Mouse (Mus musculus): ENCODE results near the gene Trappc2l. TPM values are rescaled to one million over a fixed set of nuclear protein-coding genes. Genes with fewer than 3 reads are reported as not detected.
"Not testable (repeated sequence)": the region's sequence is repeated elsewhere in the genome, so short reads cannot be mapped to it uniquely, and the experiment has no call there.

Gene Trappc2l
- polyA plus RNA-seq, 1 experiment: 302 TPM

DNA sequence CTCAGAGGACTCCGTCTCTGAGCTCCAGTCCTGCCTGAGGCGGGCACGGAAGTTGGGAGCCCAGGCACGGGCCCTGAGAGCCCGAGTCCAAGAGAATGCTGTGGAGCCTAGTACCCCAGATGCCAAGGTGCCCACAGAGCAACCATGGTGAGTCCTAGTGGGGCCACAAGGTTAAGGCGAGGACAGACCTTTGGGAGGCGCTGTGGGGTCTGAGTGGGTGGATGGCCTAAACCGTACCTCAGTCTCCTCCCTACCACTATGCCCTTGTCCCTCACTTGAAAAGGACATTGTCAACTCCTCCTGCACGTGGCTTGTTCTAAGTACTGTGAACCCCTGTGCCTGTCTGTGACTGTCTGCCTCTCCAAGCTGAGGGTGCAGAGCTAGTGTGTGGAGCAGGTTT lies 42.1 kb upstream of the Trappc2l start:
- 71% methylated on average over 9 of the region's 9 CpGs for WGBS
- Histone ChIP-seq H3K4me1 (ENCODE audit: control insufficient read depth, insufficient read depth, low read length) (peaks cover 8% of the 10 kb centered on the region), H3K27me3 (replicated peaks; ENCODE audit: control insufficient read depth, insufficient read depth, low read length) (no peaks in the 10 kb centered on the region), H3K27ac (ENCODE audit: insufficient read depth, low read depth, low read length) (no peak overlapping the region), H3K36me3 (ENCODE audit: control insufficient read depth, insufficient read depth, low read length) (no peaks in the 10 kb centered on the region), H3K4me3 (ENCODE audit: insufficient read depth, low read depth, low read length) (no peak overlapping the region)
- no peak for DNase-seq
- TF ChIP-seq POLR2A (IDR thresholded peaks at IDR 0.05; ENCODE audit: low read depth, low read length) (no peak), CTCF (conservative IDR thresholded peaks at IDR 0.05; ENCODE audit: insufficient read depth, insufficient read length, low read depth, low read length) (no peak)

DNA sequence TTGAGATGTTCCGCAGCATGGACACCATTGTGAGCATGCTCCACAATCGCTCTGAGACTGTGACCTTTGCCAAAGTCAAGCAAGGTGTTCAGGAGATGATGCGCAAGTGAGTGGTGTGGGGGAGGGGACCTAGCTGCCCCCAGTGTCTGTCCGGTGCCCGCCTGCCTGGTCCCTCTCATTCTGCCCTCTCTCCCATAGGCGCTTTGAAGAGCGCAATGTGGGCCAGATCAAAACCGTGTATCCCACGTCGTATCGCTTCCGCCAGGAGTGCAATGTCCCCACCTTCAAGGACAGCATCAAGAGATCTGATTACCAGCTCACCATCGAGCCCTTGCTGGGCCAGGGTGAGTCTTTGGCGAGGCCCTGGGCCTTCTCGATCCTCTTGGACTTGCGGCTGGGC lies 41.4 kb upstream of the Trappc2l start:
- DNase-seq: no peak
- H3K4me3 ChIP-seq (ENCODE audit: insufficient read depth, low read depth, low read length): no peak overlapping the region
- H3K4me1 ChIP-seq (ENCODE audit: control insufficient read depth, insufficient read depth, low read length): peaks cover 14% of the 10 kb centered on the region
- TF ChIP-seq CTCF (conservative IDR thresholded peaks at IDR 0.05; ENCODE audit: insufficient read depth, insufficient read length, low read depth, low read length): no peak
- TF ChIP-seq POLR2A (IDR thresholded peaks at IDR 0.05; ENCODE audit: low read depth, low read length): no peak
- no peak overlapping the region for H3K27ac ChIP-seq (ENCODE audit: insufficient read depth, low read depth, low read length)
- no peaks in the 10 kb centered on the region for H3K27me3 ChIP-seq (replicated peaks; ENCODE audit: control insufficient read depth, insufficient read depth, low read length)
- 95% methylated on average over 16 of the region's 16 CpGs for WGBS
- no peaks in the 10 kb centered on the region for H3K36me3 ChIP-seq (ENCODE audit: control insufficient read depth, insufficient read depth, low read length)

DNA sequence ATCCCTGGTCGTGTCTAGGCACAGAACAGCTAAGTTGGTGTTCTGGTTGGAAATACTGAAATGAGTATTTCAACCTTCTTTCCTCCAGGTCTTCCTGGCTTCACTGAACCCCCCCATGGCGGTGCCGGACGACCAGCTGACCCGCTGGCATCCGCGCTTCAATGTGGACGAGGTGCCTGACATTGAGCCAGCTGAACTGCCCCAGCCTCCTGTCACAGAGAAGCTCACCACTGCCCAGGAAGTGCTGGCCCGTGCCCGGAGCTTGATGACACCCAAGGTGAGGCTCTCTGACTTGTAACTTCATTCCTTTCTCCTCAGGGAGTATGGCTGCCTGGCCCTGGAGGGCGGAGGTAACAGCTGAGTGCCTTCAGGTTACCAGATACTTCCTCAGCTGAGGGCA lies 40.3 kb upstream of the Trappc2l start:
- DNase-seq: no peak
- WGBS: 90% methylated on average over 11 of the region's 11 CpGs
- Histone ChIP-seq H3K4me1 (ENCODE audit: control insufficient read depth, insufficient read depth, low read length) (peaks cover 25% of the 10 kb centered on the region), H3K36me3 (ENCODE audit: control insufficient read depth, insufficient read depth, low read length) (no peaks in the 10 kb centered on the region), H3K4me3 (ENCODE audit: insufficient read depth, low read depth, low read length) (no peak overlapping the region), H3K27ac (ENCODE audit: insufficient read depth, low read depth, low read length) (no peak overlapping the region), H3K27me3 (replicated peaks; ENCODE audit: control insufficient read depth, insufficient read depth, low read length) (no peaks in the 10 kb centered on the region)
- TF ChIP-seq CTCF (conservative IDR thresholded peaks at IDR 0.05; ENCODE audit: insufficient read depth, insufficient read length, low read depth, low read length) (no peak), POLR2A (IDR thresholded peaks at IDR 0.05; ENCODE audit: low read depth, low read length) (no peak)

DNA sequence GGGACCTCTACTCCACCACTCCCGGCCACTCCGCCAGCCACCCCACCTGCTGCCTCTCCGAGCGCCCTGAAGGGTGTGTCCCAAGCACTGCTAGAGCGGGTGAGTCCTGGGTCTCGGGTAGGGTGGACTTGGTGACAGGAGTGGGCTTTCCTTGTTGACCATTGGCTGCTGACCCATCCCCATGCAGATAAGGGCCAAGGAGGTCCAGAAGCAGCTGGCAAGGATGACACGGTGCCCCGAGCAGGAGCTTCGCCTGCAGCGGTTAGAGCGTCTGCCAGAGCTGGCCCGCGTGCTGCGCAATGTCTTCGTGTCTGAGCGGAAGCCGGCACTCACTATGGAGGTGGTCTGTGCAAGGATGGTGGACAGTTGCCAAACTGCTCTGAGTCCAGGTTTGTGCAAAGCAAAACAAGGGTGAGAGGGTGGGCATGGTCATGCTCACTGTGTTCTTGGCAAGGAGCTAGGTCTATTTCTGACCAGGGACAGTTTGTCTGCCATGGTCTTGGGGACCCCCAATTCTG lies 39.6 kb upstream of the Trappc2l start:
- no peak for TF ChIP-seq POLR2A (IDR thresholded peaks at IDR 0.05; ENCODE audit: low read depth, low read length)
- TF ChIP-seq CTCF (conservative IDR thresholded peaks at IDR 0.05; ENCODE audit: insufficient read depth, insufficient read length, low read depth, low read length): no peak
- Histone ChIP-seq H3K27ac (ENCODE audit: insufficient read depth, low read depth, low read length) (no peak overlapping the region), H3K4me1 (ENCODE audit: control insufficient read depth, insufficient read depth, low read length) (peaks cover 23% of the 10 kb centered on the region), H3K36me3 (ENCODE audit: control insufficient read depth, insufficient read depth, low read length) (no peaks in the 10 kb centered on the region), H3K27me3 (replicated peaks; ENCODE audit: control insufficient read depth, insufficient read depth, low read length) (no peaks in the 10 kb centered on the region), H3K4me3 (ENCODE audit: insufficient read depth, low read depth, low read length) (no peak overlapping the region)
- DNase-seq: no peak
- WGBS: 92% methylated on average over 17 of the region's 17 CpGs

DNA sequence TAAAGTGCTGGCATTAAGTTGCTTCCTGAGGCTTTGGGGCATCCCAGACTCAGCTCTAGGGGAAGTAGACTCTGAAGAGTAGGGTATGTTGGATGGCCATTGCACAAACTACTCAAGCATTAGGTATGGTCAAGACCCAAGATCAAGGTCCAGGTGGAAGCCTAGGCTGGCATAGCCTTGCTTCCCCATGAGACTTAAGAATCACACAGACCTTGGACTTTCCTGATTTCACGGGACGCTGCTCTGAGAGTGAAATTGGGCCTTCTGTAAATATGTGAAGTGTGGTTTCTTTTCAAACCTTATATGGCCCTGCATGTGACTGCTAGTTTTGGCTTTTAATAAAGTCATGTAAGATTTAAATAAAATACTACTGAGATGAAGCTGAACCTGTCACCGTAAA lies 38.7 kb upstream of the Trappc2l start:
- peaks cover 19% of the 10 kb centered on the region for H3K4me1 ChIP-seq (ENCODE audit: control insufficient read depth, insufficient read depth, low read length)
- 70% methylated on average over 3 of the region's 3 CpGs for WGBS
- TF ChIP-seq POLR2A (IDR thresholded peaks at IDR 0.05; ENCODE audit: low read depth, low read length) (no peak), CTCF (conservative IDR thresholded peaks at IDR 0.05; ENCODE audit: insufficient read depth, insufficient read length, low read depth, low read length) (no peak)
- no peak overlapping the region for H3K27ac ChIP-seq (ENCODE audit: insufficient read depth, low read depth, low read length)
- peak; percentile 84 for DNase-seq
- no peak overlapping the region for H3K4me3 ChIP-seq (ENCODE audit: insufficient read depth, low read depth, low read length)
- no peaks in the 10 kb centered on the region for H3K36me3 ChIP-seq (ENCODE audit: control insufficient read depth, insufficient read depth, low read length)
- H3K27me3 ChIP-seq (replicated peaks; ENCODE audit: control insufficient read depth, insufficient read depth, low read length): no peaks in the 10 kb centered on the region

DNA sequence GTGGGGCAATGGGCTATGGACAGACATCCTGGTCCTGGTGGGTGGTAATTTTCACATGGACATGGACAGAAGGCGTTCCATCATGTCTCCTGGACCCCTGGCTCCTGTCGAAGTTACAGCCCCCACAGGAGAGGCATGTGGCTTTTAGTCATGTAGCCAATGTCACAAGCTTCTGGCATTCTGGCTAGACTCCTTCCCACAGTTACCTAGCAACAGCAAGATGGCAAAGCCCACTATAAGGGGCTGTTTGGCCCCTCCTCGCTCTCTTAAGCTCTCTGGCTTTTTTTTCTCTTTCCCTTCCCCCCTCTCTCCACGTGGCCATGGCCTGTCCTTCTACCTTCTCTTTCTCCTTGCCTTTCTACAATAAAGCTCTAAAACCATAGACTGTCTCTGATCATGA lies 38.3 kb upstream of the Trappc2l start:
- not testable (repeated sequence) for H3K4me3 ChIP-seq (ENCODE audit: insufficient read depth, low read depth, low read length); H3K27ac ChIP-seq (ENCODE audit: insufficient read depth, low read depth, low read length); DNase-seq; H3K27me3 ChIP-seq (replicated peaks; ENCODE audit: control insufficient read depth, insufficient read depth, low read length); H3K36me3 ChIP-seq (ENCODE audit: control insufficient read depth, insufficient read depth, low read length)
- peaks cover 19% of the 10 kb centered on the region for H3K4me1 ChIP-seq (ENCODE audit: control insufficient read depth, insufficient read depth, low read length)
- 60% methylated on average over 4 of the region's 4 CpGs for WGBS

DNA sequence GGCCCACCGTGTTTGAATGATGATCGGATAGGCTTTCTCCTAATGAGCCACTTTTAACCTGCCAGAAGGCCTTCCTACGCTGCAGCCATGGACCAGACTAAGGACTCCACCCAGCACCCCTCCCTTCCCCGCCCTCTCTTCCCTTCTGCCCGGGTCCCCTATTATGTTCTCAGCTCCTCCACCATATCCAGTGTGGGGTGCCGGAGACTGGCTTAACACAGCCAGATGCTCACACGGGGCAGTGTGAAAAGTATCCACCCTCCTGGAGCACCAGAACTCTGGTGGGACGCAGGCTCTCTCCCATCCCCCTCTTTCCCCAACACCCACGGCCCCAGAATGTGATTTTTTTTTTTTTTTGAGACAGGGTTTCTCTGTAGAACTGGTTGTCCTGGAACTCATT lies 37.9 kb upstream of the Trappc2l start:
- no peaks in the 10 kb centered on the region for H3K27me3 ChIP-seq (replicated peaks; ENCODE audit: control insufficient read depth, insufficient read depth, low read length)
- no peak overlapping the region for H3K27ac ChIP-seq (ENCODE audit: insufficient read depth, low read depth, low read length)
- H3K4me1 ChIP-seq (ENCODE audit: control insufficient read depth, insufficient read depth, low read length): peaks cover 19% of the 10 kb centered on the region
- 70% methylated on average over 9 of the region's 9 CpGs for WGBS
- TF ChIP-seq CTCF (conservative IDR thresholded peaks at IDR 0.05; ENCODE audit: insufficient read depth, insufficient read length, low read depth, low read length) (no peak), POLR2A (IDR thresholded peaks at IDR 0.05; ENCODE audit: low read depth, low read length) (no peak)
- no peak overlapping the region for H3K4me3 ChIP-seq (ENCODE audit: insufficient read depth, low read depth, low read length)
- no peaks in the 10 kb centered on the region for H3K36me3 ChIP-seq (ENCODE audit: control insufficient read depth, insufficient read depth, low read length)
- DNase-seq: no peak

DNA sequence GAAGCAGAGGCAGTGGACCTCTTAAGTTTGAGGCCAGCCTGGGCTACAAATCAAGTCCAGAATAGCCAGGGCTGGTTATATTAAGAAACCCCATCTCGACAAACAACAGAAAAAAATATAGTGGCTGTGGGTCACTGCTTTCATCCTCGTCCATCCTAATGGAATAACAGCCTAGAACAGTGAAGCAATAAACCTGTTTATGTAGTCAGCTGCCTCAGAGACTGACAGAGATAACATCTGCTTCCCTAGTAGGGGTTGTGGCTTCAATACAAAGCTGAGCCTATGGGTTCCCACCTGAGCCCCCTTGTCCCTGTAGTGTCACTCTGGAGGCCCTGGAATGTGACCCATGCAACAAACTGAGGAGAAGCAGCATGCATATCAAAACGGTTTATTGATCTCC lies 37.2 kb upstream of the Trappc2l start:
- no peak overlapping the region for H3K27ac ChIP-seq (ENCODE audit: insufficient read depth, low read depth, low read length)

More for the DNA sequence above, 37.2 kb upstream of the Trappc2l start:
- TF ChIP-seq POLR2A (IDR thresholded peaks at IDR 0.05; ENCODE audit: low read depth, low read length): no peak
- no peak for TF ChIP-seq CTCF (conservative IDR thresholded peaks at IDR 0.05; ENCODE audit: insufficient read depth, insufficient read length, low read depth, low read length)
- Histone ChIP-seq H3K4me1 (ENCODE audit: control insufficient read depth, insufficient read depth, low read length) (peaks cover 19% of the 10 kb centered on the region), H3K36me3 (ENCODE audit: control insufficient read depth, insufficient read depth, low read length) (no peaks in the 10 kb centered on the region), H3K4me3 (ENCODE audit: insufficient read depth, low read depth, low read length) (no peak overlapping the region), H3K27me3 (replicated peaks; ENCODE audit: control insufficient read depth, insufficient read depth, low read length) (no peaks in the 10 kb centered on the region)
- no peak for DNase-seq
- 21% methylated on average over 3 of the region's 3 CpGs for WGBS
